Mouse (Mus musculus) midbrain, embryonic 13.5 days (tissue): ENCODE results near the gene Olfr410. TPM values are rescaled to one million over a fixed set of nuclear protein-coding genes. Genes with fewer than 3 reads are reported as not detected.

Experiments used
- ATAC-seq: fragments of 200-750 bp; cut with Nextera tagmentation; 2 replicates; pipeline ENCODE4 v1.8.0; 2017; ENCODE audit warnings: mild to moderate bottlenecking, moderate TSS enrichment, moderate library complexity
- H3K27ac ChIP-seq: fragments of 300-500 bp; sonication (generic); 2 replicates; pipeline ENCODE4 v1.5.1; 2015; ENCODE audit warnings: inconsistent platforms, mild to moderate bottlenecking, moderate library complexity
- H3K27me3 ChIP-seq: fragments of 300-500 bp; sonication (generic); 2 replicates; pipeline ENCODE4 v1.6.1; 2015; ENCODE audit warnings: mild to moderate bottlenecking, inconsistent platforms
- H3K36me3 ChIP-seq: fragments of 300-500 bp; sonication (generic); 2 replicates; pipeline ENCODE4 v1.6.1; 2015; ENCODE audit warnings: mild to moderate bottlenecking, inconsistent platforms
- H3K4me1 ChIP-seq: fragments of 300-500 bp; sonication (generic); replicated peaks from 2 replicates; pipeline ENCODE4 v1.6.1; 2015; ENCODE audit warnings: inconsistent platforms
- H3K4me2 ChIP-seq: fragments of 300-500 bp; sonication (generic); replicated peaks from 2 replicates; pipeline ENCODE4 v1.6.1; 2015; ENCODE audit warnings: moderate library complexity, mild to moderate bottlenecking, inconsistent platforms
- H3K4me3 ChIP-seq: fragments of 300-500 bp; sonication (generic); replicated peaks from 2 replicates; pipeline ENCODE4 v1.5.1; 2015; ENCODE audit warnings: mild to moderate bottlenecking, inconsistent platforms
- H3K9ac ChIP-seq: fragments of 300-500 bp; sonication (generic); replicated peaks from 2 replicates; pipeline ENCODE4 v1.6.1; 2015; ENCODE audit warnings: mild to moderate bottlenecking, inconsistent platforms
- H3K9me3 ChIP-seq: fragments of 300-500 bp; sonication (generic); 2 replicates; pipeline ENCODE4 v1.6.1; 2016; ENCODE audit warnings: mild to moderate bottlenecking, inconsistent platforms
- WGBS: fragments of 180-500 bp; shearing (Covaris S2); methylation state at CpG from one replicate; pipeline ENCODE4 v1.1.7; 2015; 5-methylcytosine and 5-hydroxymethylcytosine counted together
- polyA plus RNA-seq: library from polyadenylated mRNA; unstranded; fragments of >200 nt; fragmentation: Nextera tagmentation; extraction: Ambion mirVana; gene quantifications from 2 replicates; pipeline ENCODE4 v1.2.1, GENCODE M21; 2015

The Olfr410 gene
- not detected in 2 replicates for polyA plus RNA-seq

- Histone ChIP-seq H3K4me2 (no peak within 1 kb of the TSS), H3K36me3 (no peaks in the 10 kb centered on the region), H3K27ac (no peak within 1 kb of the TSS), H3K4me3 (no peak within 1 kb of the TSS), H3K9me3 (no peaks in the 10 kb centered on the region), H3K9ac (no peak within 1 kb of the TSS), H3K27me3 (no peaks in the 10 kb centered on the region), H3K4me1 (no peaks in the 10 kb centered on the region)
- WGBS: 77% methylated on average over 6 of the region's 6 CpGs
- ATAC-seq: no peak
Measured at GRCm38 (mm10) chr11:74337931-74338330, at the start of gene Olfr410. TSS of gene Olfr410 (minus strand) at chr11:74338031.

DNA sequence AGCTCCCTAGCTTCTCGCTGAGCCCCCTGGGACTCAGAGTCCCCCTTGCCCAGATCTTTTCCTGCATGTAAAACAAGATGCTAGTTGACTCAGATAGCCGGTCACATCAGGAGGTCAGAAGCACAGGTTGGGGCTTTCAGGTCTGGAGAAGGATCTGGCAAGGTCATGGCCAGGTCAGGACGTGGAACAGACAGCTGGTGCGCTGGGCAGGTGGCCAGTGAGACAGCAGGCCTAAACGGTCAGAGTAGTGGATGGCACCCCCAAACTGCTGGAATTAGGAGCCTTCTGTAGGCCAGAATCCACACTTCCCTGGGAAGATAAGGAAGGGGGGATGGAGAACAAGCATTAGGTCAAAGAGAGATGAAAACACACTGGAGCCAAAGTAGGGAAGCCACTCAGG is 49.4 kb upstream of the Olfr410 start:
- Histone ChIP-seq H3K27me3 (no peaks in the 10 kb centered on the region), H3K27ac (no peak overlapping the region), H3K36me3 (peaks cover 20% of the 10 kb centered on the region), H3K4me3 (no peak overlapping the region), H3K4me2 (no peak overlapping the region), H3K9ac (no peak overlapping the region), H3K4me1 (no peaks in the 10 kb centered on the region), H3K9me3 (no peaks in the 10 kb centered on the region)
- ATAC-seq: no peak
- WGBS: 93% methylated on average over 5 of the region's 5 CpGs

GRCm38 (mm10) chr11:74385674-74386073 is 47.8 kb upstream of the Olfr410 start:
- no peak for ATAC-seq
- no peak overlapping the region for H3K27ac ChIP-seq
- H3K36me3 ChIP-seq: peaks cover 15% of the 10 kb centered on the region
- H3K4me3 ChIP-seq: no peak overlapping the region
- H3K27me3 ChIP-seq: no peaks in the 10 kb centered on the region
- 86% methylated on average over 9 of the region's 9 CpGs for WGBS
- no peaks in the 10 kb centered on the region for H3K9me3 ChIP-seq
- H3K4me1 ChIP-seq: no peaks in the 10 kb centered on the region
- no peak overlapping the region for H3K4me2 ChIP-seq
- no peak overlapping the region for H3K9ac ChIP-seq

- Histone ChIP-seq H3K27me3 (no peaks in the 10 kb centered on the region), H3K36me3 (no peaks in the 10 kb centered on the region), H3K4me2 (no peak overlapping the region), H3K27ac (no peak overlapping the region), H3K9me3 (no peaks in the 10 kb centered on the region), H3K4me3 (no peak overlapping the region), H3K9ac (no peak overlapping the region), H3K4me1 (no peaks in the 10 kb centered on the region)
- ATAC-seq: no peak
- WGBS: 65% methylated on average over 4 of the region's 4 CpGs
Measured at GRCm38 (mm10) chr11:74379166-74379873, 41.5 kb upstream of the Olfr410 start.

DNA sequence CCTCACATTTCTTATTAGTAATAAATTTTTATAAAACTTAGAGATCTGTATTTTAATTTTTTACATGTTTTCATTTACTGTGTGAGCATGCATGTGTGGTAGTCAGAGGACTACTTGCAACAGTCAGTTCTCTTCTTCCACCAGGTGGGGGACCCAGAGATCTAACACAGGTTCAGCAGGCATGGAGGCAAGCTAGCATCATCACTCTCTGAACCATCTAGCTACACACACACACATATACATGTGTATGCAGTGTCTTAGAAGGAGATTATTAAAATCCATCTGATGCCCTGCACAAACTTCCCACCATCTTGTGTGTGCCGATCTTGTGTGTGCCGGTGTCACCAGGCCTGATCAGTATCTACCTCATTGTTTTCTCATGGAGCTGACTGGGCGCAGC is 39.0 kb upstream of the Olfr410 start:
- WGBS: 78% methylated on average over 3 of the region's 3 CpGs

DNA sequence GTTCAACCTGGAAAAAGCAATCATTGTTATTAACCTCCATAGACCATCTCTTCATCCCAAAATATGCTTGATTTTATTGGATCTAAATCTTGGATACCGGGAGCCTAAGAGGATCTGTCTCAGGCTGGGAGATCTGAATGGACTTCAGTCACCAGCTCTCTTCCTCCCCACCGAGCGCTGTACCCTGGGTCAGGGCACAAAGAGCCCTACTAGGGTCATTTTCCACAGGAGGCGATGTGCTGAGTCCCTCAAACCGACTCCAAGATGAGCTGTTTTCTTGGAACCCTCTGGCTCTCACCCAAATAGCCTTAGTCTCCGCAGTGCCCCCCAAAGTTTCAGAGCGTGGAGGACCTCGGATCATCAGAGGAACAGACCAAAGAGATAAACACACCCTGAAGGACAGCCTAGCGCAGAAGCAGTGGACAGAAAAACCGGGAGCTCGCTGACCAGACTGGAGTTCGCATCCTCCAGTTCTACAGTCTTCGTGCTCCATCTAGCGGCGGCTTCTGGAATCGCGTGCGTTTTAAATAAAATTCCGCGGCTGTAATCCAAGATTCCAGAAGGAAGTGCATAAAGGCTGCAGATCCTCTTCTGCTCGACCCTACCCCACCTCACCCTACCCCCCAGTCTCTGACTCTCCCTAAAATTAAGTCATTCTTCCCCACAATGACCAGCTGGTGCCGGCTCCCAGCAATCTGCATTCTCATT is 33.7 kb upstream of the Olfr410 start:
- no peaks in the 10 kb centered on the region for H3K36me3 ChIP-seq
- H3K9ac ChIP-seq: no peak overlapping the region
- H3K4me2 ChIP-seq: no peak overlapping the region
- peak; percentile 77 for ATAC-seq
- H3K27ac ChIP-seq: no peak overlapping the region
- H3K9me3 ChIP-seq: no peaks in the 10 kb centered on the region
- WGBS: 12% methylated on average over 22 of the region's 22 CpGs
- no peak overlapping the region for H3K4me3 ChIP-seq
- no peaks in the 10 kb centered on the region for H3K4me1 ChIP-seq
- peaks cover 13% of the 10 kb centered on the region for H3K27me3 ChIP-seq

More for the DNA sequence above, 39.0 kb upstream of the Olfr410 start:
- no peaks in the 10 kb centered on the region for H3K36me3 ChIP-seq
- H3K27me3 ChIP-seq: no peaks in the 10 kb centered on the region
- H3K9ac ChIP-seq: no peak overlapping the region
- no peaks in the 10 kb centered on the region for H3K4me1 ChIP-seq
- H3K4me3 ChIP-seq: no peak overlapping the region
- H3K27ac ChIP-seq: no peak overlapping the region
- H3K9me3 ChIP-seq: no peaks in the 10 kb centered on the region
- H3K4me2 ChIP-seq: no peak overlapping the region
- peak; percentile 89 for ATAC-seq

DNA sequence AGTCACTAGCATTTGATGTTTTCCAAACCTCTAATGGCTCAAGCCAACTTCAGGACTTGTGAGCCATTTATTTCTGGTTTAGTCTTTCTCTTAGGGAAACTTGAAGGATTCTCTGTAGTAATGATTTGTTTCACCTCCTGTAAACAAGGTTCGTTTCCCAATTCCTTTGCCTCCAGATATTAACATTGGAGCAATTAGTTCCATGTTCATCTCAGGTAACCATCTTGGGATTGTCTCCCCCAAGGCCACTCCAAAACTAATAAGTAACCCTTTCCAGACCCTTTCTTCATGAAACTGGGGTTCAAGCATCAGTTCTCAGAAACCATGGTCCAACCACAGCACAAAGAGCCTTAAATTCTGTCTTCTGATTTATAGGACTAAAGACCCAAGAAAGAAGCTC is 23.9 kb upstream of the Olfr410 start, which contains the start of gene Olfr412:
Olfr412 (plus strand) TSS at position 301 of the 400 bp plus-strand sequence.
- 89% methylated on average over 1 of the region's 1 CpGs for WGBS
- ATAC-seq: no peak

GRCm38 (mm10) chr11:74352550-74352949 is 14.7 kb upstream of the Olfr410 start, which contains the start of gene Olfr411:
TSS of gene Olfr411 (minus strand) at chr11:74352650.
- no peak for ATAC-seq
- H3K4me2 ChIP-seq: no peak within 1 kb of the TSS
- H3K4me3 ChIP-seq: no peak within 1 kb of the TSS
- H3K36me3 ChIP-seq: no peaks in the 10 kb centered on the region
- no peaks in the 10 kb centered on the region for H3K4me1 ChIP-seq
- 79% methylated on average over 3 of the region's 3 CpGs for WGBS
- H3K27ac ChIP-seq: no peak within 1 kb of the TSS
- no peaks in the 10 kb centered on the region for H3K9me3 ChIP-seq
- H3K9ac ChIP-seq: no peak within 1 kb of the TSS
- no peaks in the 10 kb centered on the region for H3K27me3 ChIP-seq

More for the DNA sequence above, 23.9 kb upstream of the Olfr410 start, which contains the start of gene Olfr412:
- no peaks in the 10 kb centered on the region for H3K27me3 ChIP-seq
- H3K4me2 ChIP-seq: no peak within 1 kb of the TSS
- no peak within 1 kb of the TSS for H3K9ac ChIP-seq
- no peaks in the 10 kb centered on the region for H3K4me1 ChIP-seq
- no peak within 1 kb of the TSS for H3K27ac ChIP-seq
- no peaks in the 10 kb centered on the region for H3K36me3 ChIP-seq
- no peaks in the 10 kb centered on the region for H3K9me3 ChIP-seq
- H3K4me3 ChIP-seq: no peak within 1 kb of the TSS

DNA sequence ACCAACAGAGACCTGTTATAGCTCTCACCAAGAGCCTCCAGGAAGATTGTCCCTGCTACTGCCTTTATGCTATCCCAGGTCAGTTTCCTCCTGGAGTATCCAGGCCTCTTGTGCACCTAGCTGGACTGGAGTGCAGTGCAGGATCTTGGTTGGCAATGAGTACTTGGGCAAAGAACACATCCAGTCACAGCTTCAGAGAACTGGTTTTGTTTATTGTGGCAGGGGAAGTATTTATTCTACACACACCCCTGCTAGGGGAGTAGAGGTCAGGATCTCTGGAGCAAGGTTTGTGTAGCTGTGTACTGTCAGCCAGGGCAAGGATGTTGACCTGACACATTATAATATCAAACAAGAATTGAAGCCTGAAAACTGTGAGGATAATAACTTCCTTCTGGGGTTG is 9.1 kb downstream of the Olfr410 start:
- Histone ChIP-seq H3K27me3 (no peaks in the 10 kb centered on the region), H3K9me3 (0 out of 2 replicates have a peak, but pooled peaks cover 5% of the 10 kb centered on the region), H3K4me3 (no peak overlapping the region), H3K9ac (no peak overlapping the region), H3K36me3 (no peaks in the 10 kb centered on the region), H3K27ac (no peak overlapping the region), H3K4me2 (no peak overlapping the region), H3K4me1 (no peaks in the 10 kb centered on the region)
- ATAC-seq: no peak

DNA sequence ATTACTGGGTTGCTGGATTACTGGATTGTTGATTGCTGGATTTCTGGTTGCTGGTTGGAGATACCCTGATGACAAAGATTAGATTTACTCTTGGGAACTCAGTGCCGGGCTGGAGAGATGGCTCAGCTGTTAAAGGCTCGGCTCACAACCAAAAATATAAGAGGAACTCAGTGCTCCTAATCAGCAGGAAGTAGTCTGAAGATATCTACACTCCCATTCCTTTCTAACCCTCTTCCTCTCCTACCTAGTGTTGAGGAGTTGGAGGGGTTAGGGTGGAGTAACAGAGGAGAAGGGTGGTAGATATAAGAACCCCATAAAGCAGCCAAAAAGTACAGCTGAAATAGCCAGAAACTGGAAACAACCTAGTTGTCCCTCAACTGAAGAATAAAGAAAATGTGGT is 11.8 kb downstream of the Olfr410 start:
- 91% methylated on average over 2 of the region's 2 CpGs for WGBS
- 0 out of 2 replicates have a peak, but pooled peaks cover 5% of the 10 kb centered on the region for H3K9me3 ChIP-seq
- no peak overlapping the region for H3K27ac ChIP-seq
- no peaks in the 10 kb centered on the region for H3K4me1 ChIP-seq
- no peak overlapping the region for H3K4me2 ChIP-seq
- no peaks in the 10 kb centered on the region for H3K36me3 ChIP-seq
- ATAC-seq: no peak
- no peak overlapping the region for H3K4me3 ChIP-seq
- no peak overlapping the region for H3K9ac ChIP-seq
- no peaks in the 10 kb centered on the region for H3K27me3 ChIP-seq

DNA sequence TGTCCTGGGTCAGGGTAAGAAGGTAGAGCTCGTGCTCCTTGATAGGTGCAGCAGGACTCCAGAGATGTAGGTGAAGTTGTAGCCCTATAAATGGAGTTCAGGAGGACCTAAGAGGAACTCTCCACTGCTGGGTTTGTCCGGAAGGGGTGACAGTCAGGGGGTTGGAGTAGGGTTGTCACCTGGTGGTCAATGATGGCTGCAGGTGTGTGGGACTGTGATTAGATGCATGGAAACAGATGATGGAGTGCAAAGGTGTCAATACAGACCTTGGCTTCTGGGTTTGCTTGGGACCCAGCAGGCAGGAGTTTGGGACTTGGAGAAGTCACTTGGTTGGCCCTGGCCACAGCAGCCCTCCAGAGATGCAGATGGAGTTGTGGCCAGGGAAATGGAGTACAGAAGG is 50.6 kb downstream of the Olfr410 start:
- no peak for ATAC-seq
- Histone ChIP-seq H3K27ac (no peak overlapping the region), H3K4me3 (no peak overlapping the region), H3K4me1 (no peaks in the 10 kb centered on the region), H3K27me3 (no peaks in the 10 kb centered on the region), H3K9ac (no peak overlapping the region), H3K36me3 (no peaks in the 10 kb centered on the region), H3K9me3 (peaks cover 6% of the 10 kb centered on the region; the same call in 1 of the 2 replicates), H3K4me2 (no peak overlapping the region)
- 79% methylated on average over 2 of the region's 2 CpGs for WGBS

DNA sequence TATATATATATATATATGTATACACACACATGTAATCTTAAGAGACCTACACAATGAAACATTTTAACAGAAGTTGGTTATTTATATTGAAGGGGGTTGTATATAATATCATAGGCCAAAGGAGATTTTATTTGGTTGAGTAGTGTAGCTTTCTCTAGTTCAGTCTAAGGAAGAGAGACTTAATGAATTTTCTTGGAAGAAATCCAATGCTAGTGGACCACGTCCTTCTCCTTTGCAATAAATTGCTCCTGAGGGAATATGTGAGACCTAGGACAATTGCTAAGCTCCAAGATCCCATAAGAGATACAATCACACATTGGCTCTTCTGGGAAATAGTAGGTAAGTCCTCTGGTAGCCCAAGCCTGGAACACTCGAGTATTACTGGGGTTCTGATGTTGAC is 54.4 kb downstream of the Olfr410 start, which contains the start of gene Olfr59:
Olfr59 (plus strand) TSS at position 301 of the 400 bp plus-strand sequence.
- Histone ChIP-seq H3K4me3 (no peak within 1 kb of the TSS), H3K9me3 (peaks cover 10% of the 10 kb centered on the region), H3K27ac (no peak within 1 kb of the TSS), H3K36me3 (no peaks in the 10 kb centered on the region), H3K4me2 (no peak within 1 kb of the TSS), H3K9ac (no peak within 1 kb of the TSS), H3K4me1 (no peaks in the 10 kb centered on the region), H3K27me3 (no peaks in the 10 kb centered on the region)
- WGBS: 67% methylated on average over 2 of the region's 2 CpGs
- ATAC-seq: no peak
